Mouse (Mus musculus): Measurements from ENCODE around the gene Sltm. TPM values are rescaled to one million over a fixed set of nuclear protein-coding genes. Genes with fewer than 3 reads are reported as not detected.

The Sltm gene
- polyA plus RNA-seq (2011; ENCODE audit: insufficient read length, low read depth, missing spikeins): 40.9 and 50.6 TPM in 2 replicates

GRCm38 (mm10) chr9:70542305-70543041 lies at the start of gene Sltm:
TSS of gene Sltm (plus strand) at chr9:70542754.
- TF ChIP-seq CTCF (IDR thresholded peaks at IDR 0.05; ENCODE audit: borderline replicate concordance, insufficient read depth, low read length): no peak
- peak; percentile 73 for TF ChIP-seq POLR2A (IDR thresholded peaks at IDR 0.05; ENCODE audit: low read depth, low read length)
- H3K4me1 ChIP-seq (ENCODE audit: control insufficient read depth, insufficient read depth, low read length): no peaks in the 10 kb centered on the region
- peak within 1 kb of the TSS; percentile 94 for H3K4me3 ChIP-seq (ENCODE audit: insufficient read depth, low read length)
- H3K27ac ChIP-seq (ENCODE audit: insufficient read depth, low read length): peak within 1 kb of the TSS; percentile 98

- no peak overlapping the region for H3K4me3 ChIP-seq (ENCODE audit: insufficient read depth, low read length)
- H3K4me1 ChIP-seq (ENCODE audit: control insufficient read depth, insufficient read depth, low read length): no peaks in the 10 kb centered on the region
- no peak for TF ChIP-seq CTCF (IDR thresholded peaks at IDR 0.05; ENCODE audit: borderline replicate concordance, insufficient read depth, low read length)
- TF ChIP-seq POLR2A (IDR thresholded peaks at IDR 0.05; ENCODE audit: low read depth, low read length): no peak
These were observed 49.5 kb upstream of the Sltm start for GRCm38 (mm10) chr9:70493038-70493437.

GRCm38 (mm10) chr9:70496990-70497389 lies 45.6 kb upstream of the Sltm start:
- TF ChIP-seq CTCF (IDR thresholded peaks at IDR 0.05; ENCODE audit: borderline replicate concordance, insufficient read depth, low read length) (no peak), POLR2A (IDR thresholded peaks at IDR 0.05; ENCODE audit: low read depth, low read length) (no peak)
- Histone ChIP-seq H3K27ac (ENCODE audit: insufficient read depth, low read length) (no peak overlapping the region), H3K4me3 (ENCODE audit: insufficient read depth, low read length) (no peak overlapping the region), H3K4me1 (ENCODE audit: control insufficient read depth, insufficient read depth, low read length) (no peaks in the 10 kb centered on the region)

More at GRCm38 (mm10) chr9:70493038-70493437, 49.5 kb upstream of the Sltm start:
- no peak overlapping the region for H3K27ac ChIP-seq (ENCODE audit: insufficient read depth, low read length)

DNA sequence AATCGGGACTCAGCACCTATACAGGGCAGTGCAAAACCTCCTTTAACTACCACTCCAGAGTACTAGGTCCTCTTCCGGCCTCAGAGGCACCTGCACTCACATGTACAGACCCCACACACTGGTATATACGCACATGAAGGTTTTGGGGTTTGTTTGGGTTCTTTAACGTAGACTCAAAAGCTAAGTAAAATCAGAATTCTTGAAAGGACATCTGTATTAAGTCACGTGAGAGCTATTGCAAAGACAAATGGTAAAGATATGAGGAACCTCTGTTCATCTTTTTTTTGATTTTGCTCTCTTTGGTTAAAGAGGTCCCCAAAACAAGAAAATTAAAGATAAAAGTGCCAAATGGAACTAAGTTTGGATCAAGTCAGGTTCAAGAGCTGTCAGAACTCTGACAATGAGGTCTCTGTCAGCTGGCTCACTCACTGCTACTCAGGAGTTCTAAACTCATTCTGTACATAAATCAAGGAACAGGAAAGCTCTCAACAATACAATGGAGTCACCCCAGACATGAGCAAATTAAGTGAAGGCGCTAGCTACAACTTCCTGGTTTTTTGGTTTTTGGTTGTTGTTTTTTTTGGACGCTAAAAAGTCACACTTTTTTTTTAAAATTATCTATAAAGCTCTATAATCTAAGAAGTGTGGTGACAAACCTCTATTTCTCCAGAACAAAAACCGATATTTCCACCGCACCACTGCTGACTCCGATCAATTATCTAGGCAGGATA lies 40.1 kb upstream of the Sltm start:
- H3K4me1 ChIP-seq (ENCODE audit: control insufficient read depth, insufficient read depth, low read length): no peaks in the 10 kb centered on the region
- peak overlapping the region; percentile 56; the same call in 1 of the 2 replicates for H3K27ac ChIP-seq (ENCODE audit: insufficient read depth, low read length)
- peak overlapping the region; percentile 88 for H3K4me3 ChIP-seq (ENCODE audit: insufficient read depth, low read length)
- no peak for TF ChIP-seq POLR2A (IDR thresholded peaks at IDR 0.05; ENCODE audit: low read depth, low read length)

GRCm38 (mm10) chr9:70503015-70503603 lies 39.4 kb upstream of the Sltm start:
- Histone ChIP-seq H3K4me3 (ENCODE audit: insufficient read depth, low read length) (peak overlapping the region; percentile 88), H3K27ac (ENCODE audit: insufficient read depth, low read length) (peak overlapping the region; percentile 99), H3K4me1 (ENCODE audit: control insufficient read depth, insufficient read depth, low read length) (no peaks in the 10 kb centered on the region)
- TF ChIP-seq POLR2A (IDR thresholded peaks at IDR 0.05; ENCODE audit: low read depth, low read length) (no peak), CTCF (IDR thresholded peaks at IDR 0.05; ENCODE audit: borderline replicate concordance, insufficient read depth, low read length) (no peak)

DNA sequence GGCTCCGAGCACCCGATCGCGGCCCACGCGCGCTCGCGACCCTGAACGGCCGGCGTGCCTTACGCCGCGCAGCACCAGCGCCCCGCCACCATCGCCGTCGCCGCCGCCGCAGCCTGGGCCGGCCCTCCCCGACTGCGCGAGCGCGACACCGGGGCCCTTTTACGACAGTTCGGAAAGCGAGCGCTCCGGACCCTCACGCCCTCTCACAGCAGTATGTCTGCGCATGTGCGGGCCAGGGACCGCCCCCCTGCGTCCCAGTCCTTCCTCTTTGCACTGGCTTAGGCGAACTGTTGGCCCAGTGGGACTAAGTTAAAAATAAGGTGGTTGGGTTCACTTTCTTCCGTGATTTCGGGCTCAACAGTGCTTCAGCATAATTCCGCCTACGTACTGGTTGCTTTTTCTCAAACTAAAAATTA lies 38.9 kb upstream of the Sltm start, which contains the start of gene Rnf111:
Rnf111 (minus strand) TSS at position 100 of the 416 bp plus-strand sequence.
- Histone ChIP-seq H3K27ac (ENCODE audit: insufficient read depth, low read length) (peak within 1 kb of the TSS; percentile 99), H3K4me3 (ENCODE audit: insufficient read depth, low read length) (peak within 1 kb of the TSS; percentile 88), H3K4me1 (ENCODE audit: control insufficient read depth, insufficient read depth, low read length) (no peaks in the 10 kb centered on the region)
- no peak for TF ChIP-seq CTCF (IDR thresholded peaks at IDR 0.05; ENCODE audit: borderline replicate concordance, insufficient read depth, low read length)
- TF ChIP-seq POLR2A (IDR thresholded peaks at IDR 0.05; ENCODE audit: low read depth, low read length): peak; percentile 87

- no peak overlapping the region for H3K4me3 ChIP-seq (ENCODE audit: insufficient read depth, low read length)
- TF ChIP-seq POLR2A (IDR thresholded peaks at IDR 0.05; ENCODE audit: low read depth, low read length): no peak
- TF ChIP-seq CTCF (IDR thresholded peaks at IDR 0.05; ENCODE audit: borderline replicate concordance, insufficient read depth, low read length): no peak
These were observed 36.4 kb upstream of the Sltm start for GRCm38 (mm10) chr9:70506186-70506585.

DNA sequence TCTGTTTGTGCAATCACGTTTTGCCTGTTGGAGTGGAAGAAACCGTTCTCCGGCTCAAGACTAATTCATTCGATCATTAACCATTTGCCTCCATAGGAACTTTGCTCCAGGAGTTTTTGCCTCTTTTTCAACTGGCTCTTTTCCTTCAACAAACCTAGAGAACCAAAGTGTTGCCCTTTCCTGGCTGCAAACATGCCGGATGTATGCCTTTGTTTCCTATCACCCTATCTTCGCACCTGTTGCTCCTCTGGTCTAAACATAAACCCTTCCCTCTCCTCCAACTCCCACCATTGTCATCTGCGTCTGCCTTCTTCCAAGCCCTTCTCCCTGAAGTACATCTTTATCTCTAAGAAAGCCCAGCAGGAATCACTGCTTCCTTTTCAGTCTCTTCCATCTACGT lies 35.8 kb upstream of the Sltm start:
- no peaks in the 10 kb centered on the region for H3K4me1 ChIP-seq (ENCODE audit: control insufficient read depth, insufficient read depth, low read length)
- no peak overlapping the region for H3K4me3 ChIP-seq (ENCODE audit: insufficient read depth, low read length)
- H3K27ac ChIP-seq (ENCODE audit: insufficient read depth, low read length): no peak overlapping the region
- TF ChIP-seq CTCF (IDR thresholded peaks at IDR 0.05; ENCODE audit: borderline replicate concordance, insufficient read depth, low read length) (no peak), POLR2A (IDR thresholded peaks at IDR 0.05; ENCODE audit: low read depth, low read length) (no peak)

More at GRCm38 (mm10) chr9:70506186-70506585, 36.4 kb upstream of the Sltm start:
- Histone ChIP-seq H3K4me1 (ENCODE audit: control insufficient read depth, insufficient read depth, low read length) (no peaks in the 10 kb centered on the region), H3K27ac (ENCODE audit: insufficient read depth, low read length) (no peak overlapping the region)

DNA sequence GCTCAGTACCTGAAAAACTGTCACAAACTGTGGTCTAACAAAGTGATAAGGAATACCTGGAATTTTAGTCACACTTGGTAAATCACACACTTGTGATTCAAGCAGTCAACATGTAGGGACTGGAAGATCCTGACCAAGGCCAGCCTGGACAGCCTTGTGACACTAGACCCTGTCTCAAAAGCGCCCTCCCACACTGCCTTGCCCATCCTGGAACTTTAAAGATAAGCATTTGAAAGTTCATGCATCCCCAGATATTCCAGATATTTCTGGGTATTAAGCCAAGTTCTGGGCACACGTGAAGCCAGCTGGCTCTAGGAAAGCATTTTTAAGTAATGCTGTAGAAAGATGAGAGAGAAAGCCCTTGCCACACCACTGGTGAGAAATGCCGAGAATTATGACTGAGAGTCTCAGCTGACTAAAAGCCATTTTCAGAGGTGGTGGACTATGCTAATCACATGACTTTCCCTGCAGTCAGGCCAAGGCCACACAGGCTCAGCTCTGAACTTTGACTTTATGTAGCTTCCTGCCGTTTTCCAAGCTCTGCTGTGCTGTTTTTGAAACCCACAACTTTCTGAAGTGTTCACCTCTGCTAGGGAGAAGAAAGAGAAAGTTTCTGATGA lies 32.5 kb upstream of the Sltm start:
- H3K27ac ChIP-seq (ENCODE audit: insufficient read depth, low read length): peak overlapping the region; percentile 59
- TF ChIP-seq POLR2A (IDR thresholded peaks at IDR 0.05; ENCODE audit: low read depth, low read length) (no peak), CTCF (IDR thresholded peaks at IDR 0.05; ENCODE audit: borderline replicate concordance, insufficient read depth, low read length) (no peak)
- H3K4me1 ChIP-seq (ENCODE audit: control insufficient read depth, insufficient read depth, low read length): no peaks in the 10 kb centered on the region
- H3K4me3 ChIP-seq (ENCODE audit: insufficient read depth, low read length): no peak overlapping the region

All from embryonic fibroblast, embryonic 13.5 days (primary cell).